Mouse (Mus musculus): ENCODE measurements around the gene Lacc1.
A peak's percentile ranks its signal among the peaks of the same experiment; 100 is the strongest.

GRCm38 (mm10) chr14:77036226-77037046 is at the start of gene Lacc1, which contains the start of gene Ccdc122:
- TF ChIP-seq POLR2A (IDR thresholded peaks at IDR 0.05; ENCODE audit: low read depth, low read length) (no peak; the same call in 1 of the 2 replicates), CTCF (IDR thresholded peaks at IDR 0.05; ENCODE audit: extremely low read depth, insufficient read depth, insufficient read length, insufficient replicate concordance) (peak; percentile 76)
